Mouse (Mus musculus): ENCODE results near the gene Kcnk4.

The Kcnk4 gene

GRCm38 (mm10) chr19:6937541-6938465, 3.5 kb upstream of the Kcnk4 start:
- DNase-seq (ENCODE audit: low spot score in 2 of 2): peak in 1 of 2 experiments; percentile 52

DNA sequence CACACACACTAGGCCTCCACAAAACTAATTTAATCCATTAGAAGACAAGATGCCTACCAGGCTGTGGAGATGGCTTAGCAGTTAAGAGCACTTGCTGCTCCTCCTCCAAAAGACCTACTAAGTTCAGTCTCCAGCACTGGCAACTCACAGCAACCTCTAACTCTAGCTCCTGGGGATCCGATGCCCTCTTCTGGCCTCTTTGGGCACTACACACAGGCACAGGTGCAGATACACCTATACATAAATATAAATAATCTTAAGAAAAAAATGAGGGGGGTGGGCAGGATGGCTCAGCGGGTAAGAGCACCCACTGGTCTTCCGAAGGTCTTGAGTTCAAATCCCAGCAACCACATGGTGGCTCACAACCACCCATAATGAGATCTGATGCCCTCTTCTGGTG, 2.0 kb upstream of the Kcnk4 start:
- peak in 1 of 2 experiments; percentile 39 for DNase-seq (ENCODE audit: low spot score in 2 of 2)

DNA sequence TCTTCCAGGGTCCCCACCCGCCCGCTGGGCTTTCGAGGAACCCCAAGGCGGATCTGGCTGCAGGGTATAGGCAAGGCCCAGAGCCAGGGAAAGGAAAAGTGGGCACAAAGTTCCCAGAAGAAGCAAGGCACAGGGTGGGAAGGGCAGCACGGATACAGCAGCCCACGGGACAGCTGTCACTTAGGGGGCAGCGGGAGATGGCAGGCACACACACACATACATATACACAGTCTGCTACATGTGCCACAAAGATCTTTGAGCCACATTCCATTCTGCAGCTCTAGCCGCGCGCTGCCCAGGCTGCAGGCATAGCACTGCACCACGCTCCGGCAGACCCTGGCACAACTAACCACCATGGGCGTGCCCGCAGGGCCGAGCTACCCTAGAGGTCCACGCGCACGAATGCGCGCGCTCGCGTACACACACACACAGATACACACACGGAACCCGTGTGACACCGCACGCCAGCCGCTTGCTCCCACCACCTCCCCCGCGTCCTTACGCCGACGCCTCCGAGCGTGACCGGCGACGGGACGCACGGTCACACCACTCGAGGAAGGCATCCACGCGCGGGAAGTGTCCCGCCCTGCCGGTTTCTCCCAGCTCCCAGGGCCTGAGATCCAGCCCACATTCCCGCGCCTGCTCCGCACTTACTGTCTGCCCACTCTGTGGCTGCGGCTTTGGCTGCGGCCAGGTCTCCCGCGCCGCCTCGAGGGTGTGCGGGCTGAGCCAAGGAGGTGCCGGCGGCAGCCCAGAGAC, 700 bp downstream of the Kcnk4 start:
- DNase-seq (ENCODE audit: low spot score in 2 of 2): peak; percentile 73 to 84

DNA sequence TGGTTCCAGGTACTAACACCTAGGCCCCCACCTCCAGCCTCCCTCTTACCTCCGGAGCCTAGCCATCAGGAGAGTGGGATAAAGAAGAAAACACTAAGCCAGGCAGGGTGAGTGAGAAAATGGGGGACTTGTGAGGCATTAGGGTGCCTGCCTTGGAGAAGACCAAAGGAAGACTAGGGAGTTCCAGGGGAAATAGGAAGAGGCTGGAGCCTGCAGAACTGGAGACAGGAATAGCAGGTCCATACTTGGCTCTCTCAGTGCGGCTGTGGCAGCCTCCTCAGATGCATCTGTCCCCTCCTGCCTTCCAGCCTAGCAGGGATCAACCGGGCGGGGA, 1.2 kb downstream of the Kcnk4 start:
- peak in 1 of 2 experiments; percentile 49 for DNase-seq (ENCODE audit: low spot score in 2 of 2)

DNA sequence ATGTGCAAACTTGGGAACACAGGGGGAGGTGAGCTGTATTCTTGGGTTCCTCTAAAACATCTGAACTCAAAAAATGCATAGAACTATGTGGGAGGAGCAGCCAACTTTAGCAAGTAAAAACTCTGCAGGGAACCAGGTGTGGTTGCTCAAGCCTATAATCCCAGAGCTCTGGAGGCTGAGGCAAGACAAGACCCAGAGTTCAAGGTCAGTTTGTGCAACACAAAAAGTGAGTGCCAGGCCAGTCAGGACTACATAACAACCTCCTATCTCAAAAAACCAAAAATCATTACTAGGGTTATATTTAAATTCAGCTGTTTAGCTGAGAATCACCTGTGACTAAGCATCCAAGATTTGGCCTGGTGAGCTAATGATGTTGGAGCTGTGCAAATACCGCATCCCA, 2.3 kb downstream of the Kcnk4 start:
- no peak for DNase-seq (ENCODE audit: low spot score in 2 of 2)

DNA sequence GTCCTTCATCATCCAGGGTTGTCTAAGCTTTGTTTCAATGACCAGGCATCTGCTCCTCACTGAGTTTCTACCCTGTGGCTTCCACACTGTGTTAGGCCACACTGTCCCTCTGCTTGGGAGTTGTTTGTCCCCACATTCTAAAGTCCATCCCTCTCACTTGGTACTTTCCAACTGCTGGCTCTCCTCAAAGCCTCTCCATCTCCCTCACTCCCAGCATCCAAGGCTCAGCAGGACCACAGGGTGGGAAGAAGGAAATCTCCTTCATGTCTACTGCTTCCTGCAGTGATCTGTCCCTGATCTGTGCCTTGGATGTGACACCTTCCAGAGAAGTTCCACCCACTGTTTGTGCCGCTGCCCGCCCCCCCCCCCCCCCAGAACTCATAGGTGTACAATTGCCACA, 3.3 kb downstream of the Kcnk4 start:
- DNase-seq (ENCODE audit: low spot score in 2 of 2): no peak

DNA sequence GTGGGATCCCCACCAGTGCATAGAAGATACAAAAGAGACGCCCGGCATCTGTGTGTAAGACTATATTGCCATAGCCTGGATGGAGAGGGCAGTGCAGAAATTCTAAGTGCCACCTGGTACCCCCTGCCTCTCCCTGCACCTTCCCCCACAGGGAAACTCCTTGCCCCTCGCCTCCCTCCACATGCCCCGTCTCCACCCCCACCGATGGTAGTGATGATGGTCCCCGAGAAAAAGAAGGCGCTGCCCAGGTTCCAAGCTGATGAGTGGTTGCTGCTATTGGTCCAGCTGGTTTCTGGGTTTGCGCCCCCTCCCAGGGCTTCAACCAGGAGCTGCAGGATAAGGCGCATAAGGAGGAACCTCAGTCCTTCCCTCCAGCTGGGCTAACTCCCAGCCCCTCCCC, 6.2 kb downstream of the Kcnk4 start:
- DNase-seq (ENCODE audit: low spot score in 2 of 2): no peak

GRCm38 (mm10) chr19:6926559-6927255, 7.6 kb downstream of the Kcnk4 start:
- DNase-seq (ENCODE audit: low spot score in 2 of 2): peak; percentile 36 to 45

DNA sequence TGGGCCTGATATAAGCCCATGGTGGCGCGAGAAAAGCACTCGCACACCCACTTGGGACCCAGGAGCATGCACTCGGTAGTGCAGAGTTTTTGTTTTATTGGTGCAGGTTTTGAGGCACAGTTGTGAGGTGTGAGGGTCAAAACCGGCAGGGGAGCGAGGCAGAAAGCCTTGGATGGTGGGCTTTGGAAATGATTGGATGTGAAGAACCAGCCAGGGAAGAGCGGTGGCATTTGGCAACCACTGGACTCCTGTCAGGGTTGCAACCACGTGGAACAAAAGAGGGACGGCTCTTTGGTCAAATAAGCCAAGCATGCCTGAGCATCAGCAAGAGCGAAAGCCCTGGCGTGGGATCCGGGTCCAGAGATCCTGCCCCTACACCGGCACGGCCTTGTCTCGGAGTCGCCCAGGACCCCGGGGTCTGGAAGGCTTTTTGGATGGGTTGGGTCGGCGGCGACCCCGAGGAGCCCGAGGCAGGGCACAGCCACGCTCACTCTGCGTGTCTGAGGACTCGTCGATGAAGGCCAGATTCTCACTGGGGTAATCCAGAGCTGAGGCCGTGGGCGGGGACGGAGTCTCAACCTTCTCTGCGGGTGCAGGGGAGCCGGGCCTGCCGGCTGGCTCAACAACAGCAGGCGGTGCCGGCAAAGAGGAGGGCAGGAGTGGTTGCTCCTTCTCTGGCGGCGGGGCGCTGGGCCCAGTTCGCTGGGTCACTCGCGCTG, 8.5 kb downstream of the Kcnk4 start:
- DNase-seq (ENCODE audit: low spot score in 2 of 2): no peak

GRCm38 (mm10) chr19:6925307-6925573, 9.1 kb downstream of the Kcnk4 start, which contains the start of gene Catsperz:
Gene Catsperz (minus strand): TSS chr19:6925380.
- no peak for DNase-seq (ENCODE audit: low spot score in 2 of 2)

DNA sequence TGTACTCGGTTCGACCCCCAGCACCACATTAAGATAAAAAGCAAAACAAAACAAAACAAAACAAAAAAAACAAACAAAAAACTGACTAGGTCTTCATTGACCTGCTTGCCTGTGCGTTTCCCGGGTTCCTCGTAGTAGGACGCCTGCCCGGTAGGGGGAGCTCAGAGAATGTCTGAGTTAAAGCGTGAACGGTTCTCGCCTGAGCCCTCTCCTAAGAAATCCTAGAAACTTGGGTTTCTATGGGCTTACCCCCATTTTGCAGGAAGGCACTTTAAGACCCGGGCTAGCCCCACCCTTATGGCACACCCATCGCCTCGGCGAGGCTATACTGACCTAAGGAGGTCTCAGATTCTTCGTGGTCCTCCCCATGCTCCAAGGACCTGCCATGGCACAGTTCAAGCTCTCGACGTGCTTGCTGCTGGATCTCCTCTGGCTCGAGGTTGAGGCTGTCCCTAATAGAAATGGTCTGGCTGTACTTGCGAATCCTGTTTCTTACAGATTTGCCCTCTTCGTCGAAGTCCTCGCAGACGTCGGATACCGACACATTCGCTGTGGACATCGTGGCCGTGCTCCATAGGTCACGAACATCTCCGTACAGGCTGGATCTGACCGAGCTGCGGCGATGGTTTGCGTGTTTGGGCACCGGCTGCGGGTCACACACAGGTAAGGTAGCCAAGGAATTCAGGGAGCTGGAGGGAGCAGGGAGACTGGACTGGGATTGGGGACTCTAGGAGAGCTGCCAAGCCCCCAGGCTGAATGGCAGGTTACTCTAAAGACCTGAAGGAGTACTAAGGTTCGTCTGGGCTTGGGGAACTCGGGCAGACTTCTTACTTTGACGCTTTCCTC, 9.6 kb downstream of the Kcnk4 start:
- DNase-seq (ENCODE audit: low spot score in 2 of 2): peak; percentile 86 to 92

- no peak for DNase-seq (ENCODE audit: low spot score in 2 of 2)
Observed at GRCm38 (mm10) chr19:6922901-6923735, 11.2 kb downstream of the Kcnk4 start.

DNA sequence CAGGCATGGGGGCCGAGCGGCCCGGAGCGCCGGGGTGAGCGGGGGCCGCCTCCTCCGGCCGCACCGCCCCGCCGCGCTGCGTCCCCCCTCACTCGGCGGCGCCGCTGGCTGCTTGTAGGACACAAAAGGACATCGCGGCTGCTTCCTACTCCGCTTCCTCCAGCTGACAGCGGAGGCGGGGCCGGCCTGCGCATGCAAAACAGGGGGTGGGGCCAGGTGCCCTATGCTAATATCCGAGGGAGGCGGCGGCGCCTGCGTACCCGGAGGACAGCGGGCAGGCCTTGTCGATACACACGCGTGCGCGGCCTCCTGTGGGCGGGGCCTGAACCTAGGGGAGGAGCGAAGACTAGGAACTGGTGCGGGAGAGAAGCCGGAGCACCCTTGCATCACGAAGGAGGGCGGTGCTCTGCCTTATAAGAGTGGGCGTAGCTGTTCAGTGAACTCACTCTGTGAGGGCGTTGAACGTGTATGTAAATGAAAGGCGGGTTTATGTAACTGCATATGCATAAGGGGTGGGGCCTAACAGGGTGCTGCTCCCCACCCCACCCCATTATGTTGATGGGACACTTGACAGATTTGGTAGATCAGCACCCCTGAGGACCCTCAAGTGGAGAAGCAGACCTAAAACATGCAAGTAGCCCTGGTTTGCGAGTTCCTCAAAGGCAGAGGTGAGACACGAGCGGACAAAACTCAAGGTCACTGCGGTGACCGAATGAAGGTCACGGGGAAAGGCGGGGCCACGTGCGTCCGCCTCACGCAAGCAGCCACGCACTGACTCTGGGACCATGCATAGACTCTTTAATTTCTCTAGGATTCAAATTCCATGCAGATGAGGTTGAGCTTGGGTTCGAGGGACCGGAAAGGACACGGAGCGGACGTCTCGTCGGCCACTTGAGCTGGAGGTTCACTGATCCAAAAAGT, 12.4 kb downstream of the Kcnk4 start, which contains the start of gene Esrra:
TSS of gene Esrra (minus strand) at position 167 of the 921 bp plus-strand sequence.
- peak; percentile 100 for DNase-seq (ENCODE audit: low spot score in 2 of 2)

DNA sequence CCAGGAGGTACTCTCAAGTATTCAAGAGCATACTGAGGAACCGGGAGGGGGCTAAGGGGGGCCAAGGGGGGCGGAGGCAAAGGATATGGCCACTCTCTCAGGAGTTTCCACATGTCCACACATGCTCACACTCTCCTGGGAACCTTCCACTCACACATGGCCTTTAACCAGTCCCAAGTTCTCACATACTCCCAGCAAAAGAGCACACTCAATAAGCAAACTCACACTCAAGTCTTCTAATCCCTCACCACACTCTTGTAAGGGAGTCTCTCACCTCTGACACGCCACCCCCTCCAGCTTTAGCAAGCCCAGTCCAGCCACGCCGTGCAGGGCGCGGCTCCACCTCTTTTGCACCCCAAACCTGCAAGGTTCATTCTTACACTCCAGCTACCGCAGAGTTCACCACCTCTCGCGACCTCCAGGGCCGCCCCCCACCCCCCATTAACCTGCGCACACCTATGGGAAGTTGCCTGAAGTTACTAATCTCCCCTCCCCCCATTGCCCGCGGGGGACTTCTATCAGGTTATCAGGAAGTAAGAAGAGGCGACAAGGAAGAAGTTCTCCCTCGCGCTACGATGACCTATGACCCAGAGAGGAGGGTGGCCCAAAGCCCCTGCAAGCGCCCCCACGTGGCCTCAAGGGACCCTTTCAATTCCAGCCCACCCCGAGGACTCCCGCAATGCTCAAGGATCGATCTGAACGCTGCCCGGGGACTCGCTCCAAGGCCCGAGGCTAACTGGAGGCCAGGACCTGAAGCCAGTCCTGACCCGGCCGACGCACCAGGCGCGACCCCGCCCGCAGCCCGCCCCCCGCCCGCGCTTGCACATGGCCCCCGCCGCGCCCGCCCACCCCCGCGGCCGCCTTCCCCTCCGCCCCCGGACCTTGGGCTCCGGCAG, 13.3 kb downstream of the Kcnk4 start:
- peak; percentile 73 to 81 for DNase-seq (ENCODE audit: low spot score in 2 of 2)

- peak in 1 of 2 experiments; percentile 74 for DNase-seq (ENCODE audit: low spot score in 2 of 2)
Observed at GRCm38 (mm10) chr19:6919876-6920740, 14.2 kb downstream of the Kcnk4 start.

GRCm38 (mm10) chr19:6919431-6919830, 14.9 kb downstream of the Kcnk4 start:
- DNase-seq (ENCODE audit: low spot score in 2 of 2): no peak

DNA sequence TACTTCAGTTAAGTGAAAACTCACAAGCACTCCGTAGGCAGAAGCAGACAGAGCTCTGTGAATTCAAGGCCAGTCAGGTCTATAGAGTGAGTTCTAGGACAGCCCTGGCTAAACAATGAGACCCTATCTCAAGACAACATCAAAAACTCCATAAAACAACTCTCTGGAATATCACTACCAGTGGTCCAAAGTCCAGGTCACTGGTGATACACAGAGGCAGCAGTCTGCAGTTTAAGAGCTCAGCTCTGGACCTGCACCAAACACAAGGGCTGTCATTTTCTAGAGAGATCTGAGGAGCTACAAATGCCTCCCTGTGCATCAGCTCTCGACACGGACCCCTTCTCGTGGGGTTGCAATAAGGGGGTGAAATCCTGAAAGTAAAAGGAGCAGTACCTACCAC, 16.0 kb downstream of the Kcnk4 start:
- no peak for DNase-seq (ENCODE audit: low spot score in 2 of 2)

Data from right cerebral cortex, postnatal 10 days (tissue).